Mouse (Mus musculus): ENCODE results near the gene Ica1.

Gene Ica1

DNA sequence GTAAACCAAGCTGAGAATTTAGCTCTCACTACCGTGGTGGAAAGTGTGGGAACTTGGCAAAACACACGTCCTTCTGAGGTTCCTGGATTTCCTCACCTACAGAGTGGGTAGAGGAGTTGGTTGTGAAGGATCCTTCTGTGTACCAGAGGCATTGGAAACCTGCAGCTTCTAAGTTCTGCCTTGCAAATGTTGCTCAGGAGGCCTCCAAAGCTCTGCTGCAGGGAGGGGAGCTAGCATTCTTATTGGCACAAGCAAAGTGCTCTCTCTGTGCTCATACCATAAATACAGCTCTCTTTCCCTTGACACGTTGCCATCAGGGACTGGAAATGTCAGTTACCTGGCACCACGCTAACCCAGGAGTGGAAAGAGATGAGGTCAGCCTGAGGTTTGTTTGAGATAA lies 139.4 kb downstream of the Ica1 start:
- no peak for DNase-seq

DNA sequence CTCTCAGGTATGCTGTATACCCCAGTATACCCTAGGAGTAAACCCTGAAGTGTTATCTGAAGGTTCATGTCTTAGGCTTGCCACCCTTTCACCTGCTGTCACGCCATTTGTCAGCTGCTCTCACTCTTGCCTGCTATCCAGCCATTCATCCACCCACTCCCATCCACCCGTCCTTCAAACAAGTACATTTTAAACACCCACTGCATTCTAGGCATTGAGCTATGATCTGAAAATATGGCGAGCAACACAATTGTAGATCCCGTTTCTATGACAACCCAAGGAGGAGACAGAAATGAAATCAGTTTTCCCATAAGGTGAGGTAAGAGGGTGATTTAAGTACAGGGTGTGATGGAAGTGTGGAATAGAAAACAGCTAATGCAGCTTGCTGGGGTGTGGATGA lies 140.2 kb downstream of the Ica1 start:
- DNase-seq = no peak

DNA sequence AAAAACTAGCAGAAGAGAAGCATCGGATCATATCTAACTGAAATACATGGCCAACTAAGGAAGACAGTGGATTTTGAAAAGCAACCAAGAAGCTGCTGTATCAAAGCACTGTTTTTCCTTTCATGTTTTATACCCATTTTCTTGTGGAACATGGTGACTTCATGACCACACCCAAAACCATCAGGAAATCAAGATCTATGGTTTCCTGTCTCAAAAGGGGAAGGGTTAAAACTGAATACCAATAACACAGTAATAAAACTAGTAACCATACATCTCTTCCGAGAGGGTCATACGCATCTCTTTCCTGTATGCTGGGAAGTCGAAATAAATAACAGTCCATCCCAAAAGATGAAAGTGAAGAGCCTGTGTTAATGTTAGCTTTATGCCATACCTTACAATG lies 145.6 kb downstream of the Ica1 start:
- no peak for DNase-seq

- DNase-seq = no peak
Observed at GRCm38 (mm10) chr6:8631986-8632632, 146.2 kb downstream of the Ica1 start.

DNA sequence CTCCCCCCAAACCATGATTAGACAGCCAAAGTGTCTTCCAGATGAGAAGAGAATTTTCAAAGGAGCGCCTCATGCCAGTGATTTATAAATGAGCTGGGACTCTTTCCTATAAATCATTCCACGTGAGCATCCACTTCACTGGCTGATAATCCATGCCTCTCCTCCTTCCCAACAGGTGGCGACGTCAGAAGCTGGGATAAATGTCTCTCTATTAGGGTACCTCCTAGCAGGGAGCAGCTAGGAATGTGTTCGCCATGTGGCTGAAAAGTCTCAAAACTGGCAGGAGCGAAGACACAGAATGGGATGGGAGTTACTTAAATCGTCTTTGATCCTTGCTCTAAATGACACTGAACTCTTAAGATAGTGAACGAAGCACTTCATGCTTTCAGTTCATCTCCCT lies 146.9 kb downstream of the Ica1 start:
- no peak for DNase-seq

DNA sequence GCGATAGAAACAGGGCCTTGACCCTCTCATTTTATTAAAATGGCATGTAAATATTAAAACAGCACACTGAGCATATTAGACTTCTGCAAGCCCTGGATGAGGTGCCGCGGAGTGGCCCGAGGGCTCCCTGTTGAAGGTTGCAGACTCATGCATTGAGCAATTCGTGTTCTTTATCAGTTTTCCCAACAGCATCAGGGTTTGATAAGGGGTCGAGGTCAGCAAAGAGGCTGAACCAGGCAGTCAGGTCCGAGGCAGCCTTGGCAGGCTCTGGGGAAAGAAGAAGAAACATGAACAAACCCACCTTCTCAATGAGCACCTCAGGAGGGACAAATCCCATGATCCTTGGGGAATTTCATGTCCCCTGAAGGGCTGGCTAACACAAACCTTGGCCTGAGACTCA lies 147.8 kb downstream of the Ica1 start:
- no peak for DNase-seq

- no peak for DNase-seq
Observed at GRCm38 (mm10) chr6:8628715-8629267, 149.5 kb downstream of the Ica1 start.

GRCm38 (mm10) chr6:8628226-8628625 lies 150.1 kb downstream of the Ica1 start:
- DNase-seq = no peak

GRCm38 (mm10) chr6:8623045-8623444 lies 155.2 kb downstream of the Ica1 start:
- no peak for DNase-seq

DNA sequence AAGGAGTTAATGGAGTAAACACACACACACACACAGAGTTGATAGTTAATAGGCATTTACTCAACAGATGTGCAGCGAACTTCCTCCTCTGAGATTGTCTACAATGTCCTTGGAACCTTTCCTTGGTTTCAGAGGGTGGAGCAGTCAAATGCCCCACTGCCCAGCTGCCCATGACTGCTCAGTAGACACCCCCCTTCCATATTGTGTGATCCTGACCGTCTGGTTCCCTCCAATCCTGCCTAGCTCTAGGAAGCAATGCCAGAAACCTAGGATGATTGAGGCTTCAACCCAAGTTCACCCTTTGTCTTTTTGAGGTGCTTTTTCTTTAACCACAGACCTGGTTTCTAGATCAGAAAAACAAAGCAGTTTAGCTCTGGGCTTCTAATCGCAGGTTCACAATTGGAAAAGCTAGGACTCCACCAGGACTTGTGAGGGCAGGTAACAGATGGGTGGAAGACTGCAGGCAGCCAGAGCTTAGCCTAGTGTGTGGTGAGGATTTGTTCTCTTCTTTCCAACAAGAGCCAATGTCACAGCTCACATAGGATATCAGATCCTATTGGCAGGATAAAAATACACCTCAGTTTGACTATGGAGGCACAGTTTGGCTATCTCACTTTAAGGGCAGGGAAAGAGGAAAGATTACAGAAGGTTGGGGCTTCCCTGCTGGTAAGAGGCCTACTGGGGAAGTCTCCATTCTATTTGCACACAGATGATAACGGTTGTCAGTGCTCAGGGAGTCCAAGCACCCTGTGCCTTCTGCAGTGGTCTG lies 158.5 kb downstream of the Ica1 start:
- DNase-seq = no peak

GRCm38 (mm10) chr6:8617369-8617768 lies 160.9 kb downstream of the Ica1 start:
- DNase-seq = peak; percentile 6

GRCm38 (mm10) chr6:8591665-8592064 lies 186.6 kb downstream of the Ica1 start:
- DNase-seq = no peak

DNA sequence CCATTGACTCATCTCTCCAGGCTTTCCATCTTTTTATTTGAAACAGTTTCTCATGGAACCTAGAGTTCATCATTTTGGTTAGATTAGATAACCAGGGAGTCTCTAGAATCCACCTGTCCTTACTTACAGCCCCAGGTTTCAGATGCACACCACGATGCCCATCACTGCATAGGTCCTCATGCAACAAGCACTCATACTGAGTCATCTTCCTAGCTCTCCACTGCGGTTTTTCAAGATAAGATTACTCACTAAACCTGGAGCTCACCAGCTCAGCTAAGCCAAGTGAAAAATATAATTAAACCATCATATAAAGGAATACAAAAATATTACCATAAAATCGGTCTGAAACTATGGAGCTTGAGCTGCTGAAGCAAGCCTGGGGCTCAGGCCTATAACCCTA lies 194.4 kb downstream of the Ica1 start:
- DNase-seq = no peak

DNA sequence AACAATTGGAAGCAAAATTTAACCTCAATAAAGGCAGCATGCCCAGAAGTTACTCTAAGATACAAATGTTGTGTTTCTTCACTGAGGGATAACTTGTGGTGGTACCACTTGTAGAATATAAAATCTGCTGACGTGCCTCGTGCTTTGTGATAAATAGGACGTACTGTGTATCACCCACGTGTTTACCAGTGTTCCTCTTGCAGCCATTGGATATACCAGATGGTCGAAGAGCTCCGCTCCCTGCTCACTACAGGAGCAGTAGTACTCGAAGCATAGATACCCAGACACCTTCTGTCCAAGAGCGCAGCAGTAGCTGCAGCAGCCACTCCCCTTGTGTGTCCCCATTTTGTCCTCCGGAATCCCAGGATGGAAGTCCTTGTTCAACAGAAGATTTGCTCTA lies 195.9 kb downstream of the Ica1 start:
- DNase-seq = no peak

Data from lung, postnatal 36 days (tissue).